Mouse (Mus musculus) adipocyte (in vitro differentiated cells): ENCODE results near the gene R3hdm2.

Experiments used
- DNase-seq: peaks from one replicate; pipeline ENCODE4 v3.0.0-alpha.2; 2016; ENCODE audit warnings: low spot score

Gene R3hdm2

GRCm38 (mm10) chr10:127496156-127496555 is 116.0 kb downstream of the R3hdm2 start:
- DNase-seq = no peak

DNA sequence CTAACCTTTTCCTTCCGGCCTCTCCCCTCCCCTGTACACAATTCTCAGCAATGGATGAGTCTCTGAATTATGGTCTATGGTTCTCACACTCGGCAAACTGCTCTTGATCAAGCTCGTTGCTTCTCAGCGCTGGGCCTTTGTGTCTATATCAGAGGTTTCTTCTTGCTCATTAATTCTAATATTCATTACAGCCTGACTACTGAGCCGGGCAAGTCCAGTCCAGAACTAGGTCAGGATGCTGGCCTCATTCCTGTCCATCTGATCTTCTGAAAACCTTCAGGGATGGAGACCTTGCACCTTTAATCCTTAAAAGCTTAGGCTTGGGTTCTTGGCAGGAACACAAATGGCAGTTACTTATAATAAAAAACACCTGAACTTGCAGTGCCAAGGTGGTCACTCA is 119.4 kb downstream of the R3hdm2 start:
- DNase-seq = no peak

GRCm38 (mm10) chr10:127500042-127500441 is 119.9 kb downstream of the R3hdm2 start:
- no peak for DNase-seq

GRCm38 (mm10) chr10:127500894-127501893 is 121.1 kb downstream of the R3hdm2 start, which contains the start of gene Stac3:
Stac3 (plus strand) TSS chr10:127501686.
- DNase-seq = no peak

- DNase-seq = no peak
Observed at GRCm38 (mm10) chr10:127508239-127508638, 128.1 kb downstream of the R3hdm2 start.

DNA sequence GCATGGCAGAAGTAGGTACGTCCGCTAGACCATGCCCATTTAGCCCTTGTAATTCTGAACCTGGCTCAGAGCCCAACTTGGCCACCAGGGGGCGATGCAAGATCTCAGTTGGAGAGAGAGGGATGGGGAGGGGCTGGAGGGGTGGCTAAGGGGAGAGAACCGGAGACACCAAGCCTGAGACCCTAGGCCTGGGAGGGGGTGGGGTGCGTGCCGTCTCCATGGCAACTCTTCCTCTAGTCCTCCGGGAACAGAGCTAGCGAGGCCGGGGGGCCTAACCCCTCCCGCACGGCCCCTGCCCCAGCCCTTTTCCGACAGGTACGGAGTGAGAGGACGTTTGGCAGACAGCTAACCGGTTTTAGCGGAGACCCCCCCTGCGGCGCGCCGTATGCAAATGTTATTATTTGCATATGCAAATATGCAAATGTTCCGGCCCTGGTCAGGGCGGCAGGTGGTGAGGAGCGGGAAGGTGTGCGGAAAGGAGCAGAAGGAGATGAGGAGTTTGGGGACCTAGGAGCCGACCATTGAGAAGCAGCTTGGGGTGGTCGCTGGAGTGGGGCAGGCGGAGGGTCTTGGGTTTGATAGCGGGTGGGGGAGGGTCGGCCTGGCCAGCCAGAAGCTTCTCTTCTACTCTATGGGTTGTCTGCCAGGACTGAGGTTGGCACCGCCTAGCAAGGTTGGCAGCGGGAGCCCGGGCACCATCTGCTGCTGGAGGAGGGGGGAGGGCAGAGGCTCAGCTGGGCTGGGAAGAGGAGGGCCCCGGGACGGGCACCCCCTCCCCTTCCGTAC is 129.1 kb downstream of the R3hdm2 start:
- DNase-seq = peak; percentile 35

GRCm38 (mm10) chr10:127509837-127510701 is 129.9 kb downstream of the R3hdm2 start:
- no peak for DNase-seq

DNA sequence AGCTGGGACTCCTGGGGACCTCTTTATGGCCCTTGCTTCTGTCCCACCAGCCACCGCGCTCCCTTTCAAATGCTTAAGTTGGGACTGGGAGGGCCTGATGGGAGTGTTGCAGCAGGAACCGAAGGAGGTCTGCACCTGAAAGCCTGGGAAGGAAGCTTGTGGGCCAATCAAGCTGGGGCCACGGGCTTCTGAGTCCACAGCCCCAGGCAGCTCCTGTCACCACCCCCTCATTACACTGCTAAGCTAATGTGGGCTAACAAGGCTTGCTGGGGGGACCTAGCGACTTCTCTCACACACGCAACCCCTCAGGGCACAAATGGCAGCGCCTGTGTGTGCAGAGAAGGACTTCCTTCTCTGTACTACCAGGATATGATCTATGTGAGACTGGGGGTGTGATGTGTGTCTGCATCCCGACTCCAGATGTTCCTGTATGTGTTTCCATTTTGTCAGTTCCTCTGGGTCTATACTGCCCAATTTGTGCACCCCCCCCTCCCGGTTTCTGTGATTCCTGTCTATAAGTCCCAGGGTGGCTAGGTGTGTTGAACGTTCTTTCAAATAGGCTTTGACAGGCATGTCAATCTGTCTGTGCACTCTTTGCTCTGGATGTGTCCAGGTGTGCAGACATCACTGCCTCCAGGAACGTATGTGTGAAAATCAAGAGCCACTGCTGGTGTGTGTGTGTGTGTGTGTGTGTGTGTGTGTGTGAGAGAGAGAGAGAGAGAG is 130.9 kb downstream of the R3hdm2 start:
- DNase-seq = no peak

DNA sequence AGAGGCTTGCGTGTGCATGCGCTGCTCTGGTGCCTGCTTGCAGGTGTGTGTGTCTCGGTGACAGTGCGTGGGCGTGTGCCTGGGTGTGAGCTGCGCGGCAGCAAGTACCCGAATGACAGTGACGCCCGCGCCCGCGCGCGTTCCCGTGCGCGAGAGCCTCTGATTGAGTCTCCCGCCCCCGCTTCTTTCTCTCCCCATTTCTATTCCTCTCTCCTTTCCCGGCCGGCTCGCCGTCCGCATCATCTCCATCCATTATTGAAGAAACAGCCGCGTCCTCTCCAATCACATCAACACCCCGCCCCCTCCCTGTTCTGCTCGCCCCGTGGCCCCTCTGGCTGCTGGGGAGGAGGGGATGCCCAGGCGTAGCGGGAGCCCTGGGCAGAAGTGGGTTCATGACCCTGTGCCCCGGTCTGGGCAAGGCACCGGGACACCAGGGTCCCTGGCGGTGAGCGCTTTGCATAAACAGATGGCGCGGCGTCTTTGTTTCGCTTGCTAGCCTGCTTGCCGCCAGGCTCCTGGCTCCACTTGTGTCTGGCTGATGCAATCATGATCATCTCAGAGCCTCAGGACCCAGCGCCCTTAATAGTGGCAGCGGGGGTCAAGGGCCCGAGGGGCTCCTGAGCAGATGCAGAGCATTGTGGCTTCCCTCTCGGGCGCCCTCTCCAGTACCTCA is 131.6 kb downstream of the R3hdm2 start:
- no peak for DNase-seq

GRCm38 (mm10) chr10:127512307-127512666 is 132.2 kb downstream of the R3hdm2 start:
- DNase-seq = no peak

GRCm38 (mm10) chr10:127512813-127513212 is 132.7 kb downstream of the R3hdm2 start:
- DNase-seq = peak; percentile 88

DNA sequence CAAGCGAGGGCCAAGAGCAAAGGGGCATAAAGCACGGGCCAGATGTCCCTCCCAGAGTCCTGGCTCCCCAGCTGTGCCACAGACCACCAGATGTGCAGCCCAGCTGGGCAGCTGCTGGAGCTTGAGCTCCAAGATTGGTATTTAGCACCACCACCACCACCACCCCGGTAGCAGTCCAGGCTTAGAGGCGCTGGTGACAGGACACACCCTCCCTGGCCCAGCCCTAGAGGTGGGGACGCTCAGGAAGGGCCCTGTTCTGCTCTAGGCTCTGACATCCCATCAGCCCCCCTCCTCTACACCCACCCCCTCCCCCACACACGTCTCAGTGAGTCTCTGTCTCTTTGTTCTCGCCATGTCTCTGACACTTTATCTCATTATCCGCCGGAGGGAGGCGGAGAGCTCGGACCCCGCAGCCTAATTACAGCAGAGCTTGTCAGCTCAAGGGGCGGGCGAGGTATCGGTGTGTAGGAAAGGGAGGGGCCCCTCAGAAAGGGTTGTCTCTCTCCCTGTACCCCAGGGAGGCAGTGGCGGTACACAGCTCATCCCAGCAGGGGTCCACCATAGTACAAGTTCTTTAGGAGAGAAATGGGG is 133.5 kb downstream of the R3hdm2 start:
- DNase-seq = no peak

- no peak for DNase-seq
Observed at GRCm38 (mm10) chr10:127514111-127514698, 134.1 kb downstream of the R3hdm2 start.

DNA sequence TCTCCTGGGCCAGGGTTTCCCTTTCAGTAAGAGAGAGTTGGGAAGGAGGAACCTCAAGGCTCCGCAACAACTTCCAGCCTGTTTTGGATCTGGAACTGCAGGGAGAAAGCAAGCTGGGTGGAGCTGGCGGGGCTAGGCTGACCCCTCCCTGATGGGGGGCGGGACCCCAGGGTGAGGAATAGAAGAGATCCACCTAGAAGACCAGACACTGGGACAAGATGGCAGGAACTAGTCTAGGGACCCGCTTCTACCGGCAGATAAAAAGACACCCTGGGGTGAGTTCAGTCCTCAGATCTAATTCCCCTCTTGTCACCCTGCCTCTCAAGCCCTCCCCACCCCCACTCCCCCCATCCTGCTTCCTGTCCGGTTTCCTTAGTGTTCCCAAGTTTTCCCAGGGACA is 134.6 kb downstream of the R3hdm2 start, which contains the start of gene Ndufa4l2:
Gene Ndufa4l2, plus strand, starts transcription at position 204 of the 400 bp plus-strand sequence.
- DNase-seq = no peak

- no peak for DNase-seq
Observed at GRCm38 (mm10) chr10:127515271-127515982, 135.3 kb downstream of the R3hdm2 start.

DNA sequence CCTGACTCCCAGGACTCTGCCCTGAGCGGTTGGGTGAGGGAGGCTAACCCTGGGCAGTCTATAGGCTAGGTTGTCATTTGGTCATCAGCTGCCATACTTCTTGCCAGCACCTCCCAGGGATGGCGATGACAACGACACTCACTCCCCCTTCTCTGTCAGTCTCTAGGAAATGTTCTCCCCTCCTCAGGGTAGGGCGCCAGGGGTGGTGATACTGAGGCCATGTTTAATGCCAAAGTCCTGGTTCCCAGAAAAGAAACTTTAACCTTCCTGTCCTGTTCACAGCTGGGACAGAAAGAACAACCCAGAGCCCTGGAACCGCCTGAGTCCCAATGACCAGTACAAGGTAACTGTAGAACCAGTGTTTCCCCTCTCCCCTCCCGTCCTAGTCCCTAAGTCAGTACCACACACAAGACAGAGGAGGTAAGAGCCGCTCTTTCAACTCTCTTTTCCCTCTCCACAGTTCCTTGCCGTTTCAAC is 135.9 kb downstream of the R3hdm2 start:
- no peak for DNase-seq

- no peak for DNase-seq
Observed at GRCm38 (mm10) chr10:127516576-127517260, 136.6 kb downstream of the R3hdm2 start.

DNA sequence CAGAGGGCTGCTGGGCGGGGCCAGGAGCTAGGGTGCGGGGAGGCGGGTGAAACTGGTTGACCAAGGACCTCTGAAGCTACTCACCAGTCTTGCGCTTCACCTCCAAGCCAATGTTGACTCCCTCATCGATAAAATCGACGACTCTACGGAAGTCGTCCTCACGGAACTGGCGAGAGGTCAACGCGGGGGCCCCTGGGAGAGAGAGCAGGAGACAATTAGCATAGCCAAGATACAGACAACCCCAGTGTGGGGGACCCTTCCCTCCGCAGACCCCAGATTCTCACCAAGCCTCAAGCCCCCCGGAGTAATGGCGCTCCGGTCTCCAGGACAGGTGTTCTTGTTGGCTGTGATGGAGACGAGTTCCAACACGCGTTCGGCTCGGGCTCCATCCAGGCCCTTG is 137.8 kb downstream of the R3hdm2 start:
- DNase-seq = no peak
